Mouse (Mus musculus) forebrain, embryonic 16.5 days (tissue): ENCODE results near the gene Hnrnpdl. TPM values are rescaled to one million over a fixed set of nuclear protein-coding genes. Genes with fewer than 3 reads are reported as not detected.

Experiments used
- ATAC-seq: fragments of 200-750 bp; cut with Nextera tagmentation; 2 replicates; pipeline ENCODE4 v1.8.0; 2017; ENCODE audit warnings: mild to moderate bottlenecking, moderate library complexity
- H3K27ac ChIP-seq: fragments of 300-500 bp; sonication (generic); 2 replicates; pipeline ENCODE4 v1.5.1; 2014; ENCODE audit warnings: low read length, control low read depth
- H3K27me3 ChIP-seq: fragments of 300-500 bp; sonication (generic); replicated peaks from 2 replicates; pipeline ENCODE4 v1.6.1; 2014; ENCODE audit warnings: low read length; ENCODE audit not compliant: control insufficient read depth, insufficient read depth
- H3K36me3 ChIP-seq: fragments of 300-500 bp; sonication (generic); 2 replicates; pipeline ENCODE4 v1.6.1; 2014; ENCODE audit not compliant: control insufficient read depth, insufficient read depth
- H3K4me1 ChIP-seq: fragments of 300-500 bp; sonication (generic); replicated peaks from 2 replicates; pipeline ENCODE4 v1.6.1; 2014; ENCODE audit warnings: low read length; ENCODE audit not compliant: control insufficient read depth, insufficient read depth
- H3K4me2 ChIP-seq: fragments of 300-500 bp; sonication (generic); 2 replicates; pipeline ENCODE4 v1.6.1; 2014; ENCODE audit warnings: mild to moderate bottlenecking, low read length, control low read depth
- H3K4me3 ChIP-seq: fragments of 300-500 bp; sonication (generic); replicated peaks from 2 replicates; pipeline ENCODE4 v1.5.1; 2014; ENCODE audit warnings: mild to moderate bottlenecking, low read length, control low read depth
- H3K9ac ChIP-seq: fragments of 300-500 bp; sonication (generic); replicated peaks from 2 replicates; pipeline ENCODE4 v1.6.1; 2014; ENCODE audit warnings: low read depth, low read length, control low read depth
- H3K9me3 ChIP-seq: fragments of 300-500 bp; sonication (generic); 2 replicates; pipeline ENCODE4 v1.6.1; 2016; ENCODE audit warnings: low read length; ENCODE audit not compliant: control insufficient read depth
- WGBS: fragments of 180-500 bp; shearing (Covaris S2); extraction: QIAGEN DNeasy Blood & Tissue Kit; methylation state at CpG from one replicate; pipeline ENCODE4 v1.1.7; 2014; 5-methylcytosine and 5-hydroxymethylcytosine counted together
- polyA plus RNA-seq: library from polyadenylated mRNA; unstranded; fragments of >200 nt; fragmentation: Nextera tagmentation; extraction: Ambion mirVana; gene quantifications from 2 replicates; pipeline ENCODE4 v1.2.1, GENCODE M21; 2015

Hnrnpdl gene
- polyA plus RNA-seq, 1 experiment from 2014 or later: 250 TPM

- Histone ChIP-seq H3K4me1 (no peaks in the 10 kb centered on the region), H3K4me3 (no peak overlapping the region), H3K9ac (no peak overlapping the region), H3K36me3 (no peaks in the 10 kb centered on the region), H3K4me2 (no peak overlapping the region), H3K27me3 (no peaks in the 10 kb centered on the region), H3K27ac (no peak overlapping the region), H3K9me3 (no peaks in the 10 kb centered on the region)
- WGBS: 61% methylated on average over 5 of the region's 5 CpGs
- ATAC-seq: no peak
These were observed 15.1 kb downstream of the Hnrnpdl start for GRCm38 (mm10) chr5:100024403-100024802.

- Histone ChIP-seq H3K27me3 (no peaks in the 10 kb centered on the region), H3K4me2 (no peak overlapping the region), H3K9me3 (no peaks in the 10 kb centered on the region), H3K36me3 (no peaks in the 10 kb centered on the region), H3K4me3 (no peak overlapping the region), H3K27ac (no peak overlapping the region), H3K9ac (no peak overlapping the region), H3K4me1 (no peaks in the 10 kb centered on the region)
- no peak for ATAC-seq
These were observed 19.4 kb downstream of the Hnrnpdl start for GRCm38 (mm10) chr5:100020089-100020488.

GRCm38 (mm10) chr5:100012599-100012998 lies 26.9 kb downstream of the Hnrnpdl start:
- no peak for ATAC-seq
- Histone ChIP-seq H3K27me3 (no peaks in the 10 kb centered on the region), H3K36me3 (no peaks in the 10 kb centered on the region), H3K9me3 (no peaks in the 10 kb centered on the region), H3K4me1 (no peaks in the 10 kb centered on the region), H3K4me2 (no peak overlapping the region), H3K27ac (no peak overlapping the region), H3K9ac (no peak overlapping the region), H3K4me3 (no peak overlapping the region)
- 95% methylated on average over 9 of the region's 9 CpGs for WGBS

GRCm38 (mm10) chr5:100008485-100008884 lies 31.0 kb downstream of the Hnrnpdl start:
- no peaks in the 10 kb centered on the region for H3K27me3 ChIP-seq
- WGBS: 59% methylated on average over 3 of the region's 3 CpGs
- no peak overlapping the region for H3K27ac ChIP-seq
- no peaks in the 10 kb centered on the region for H3K36me3 ChIP-seq
- no peak overlapping the region for H3K4me3 ChIP-seq
- no peaks in the 10 kb centered on the region for H3K4me1 ChIP-seq
- no peak for ATAC-seq
- H3K9ac ChIP-seq: no peak overlapping the region
- no peak overlapping the region for H3K4me2 ChIP-seq
- H3K9me3 ChIP-seq: no peaks in the 10 kb centered on the region

GRCm38 (mm10) chr5:100007040-100007375 lies 32.5 kb downstream of the Hnrnpdl start:
- no peak overlapping the region for H3K27ac ChIP-seq
- no peak overlapping the region for H3K9ac ChIP-seq
- WGBS: 77% methylated on average over 4 of the region's 4 CpGs
- H3K4me2 ChIP-seq: no peak overlapping the region
- no peaks in the 10 kb centered on the region for H3K36me3 ChIP-seq
- no peaks in the 10 kb centered on the region for H3K4me1 ChIP-seq
- H3K9me3 ChIP-seq: no peaks in the 10 kb centered on the region
- no peak for ATAC-seq
- H3K4me3 ChIP-seq: no peak overlapping the region
- H3K27me3 ChIP-seq: no peaks in the 10 kb centered on the region

- H3K9me3 ChIP-seq: no peaks in the 10 kb centered on the region
- no peak overlapping the region for H3K9ac ChIP-seq
- no peaks in the 10 kb centered on the region for H3K36me3 ChIP-seq
- 92% methylated on average over 4 of the region's 4 CpGs for whole genome bisulfite sequencing
- H3K4me3 ChIP-seq: no peak overlapping the region
- no peaks in the 10 kb centered on the region for H3K4me1 ChIP-seq
- no peak overlapping the region for H3K4me2 ChIP-seq
- no peak overlapping the region for H3K27ac ChIP-seq
- no peaks in the 10 kb centered on the region for H3K27me3 ChIP-seq
- no peak for ATAC-seq
These were observed 33.0 kb downstream of the Hnrnpdl start for GRCm38 (mm10) chr5:100006324-100007039.

GRCm38 (mm10) chr5:100005896-100006295 lies 33.6 kb downstream of the Hnrnpdl start:
- Histone ChIP-seq H3K4me2 (no peak overlapping the region), H3K27me3 (no peaks in the 10 kb centered on the region), H3K9me3 (no peaks in the 10 kb centered on the region), H3K4me1 (no peaks in the 10 kb centered on the region), H3K4me3 (no peak overlapping the region), H3K9ac (no peak overlapping the region), H3K27ac (no peak overlapping the region), H3K36me3 (no peaks in the 10 kb centered on the region)
- ATAC-seq: no peak
- 77% methylated on average over 6 of the region's 6 CpGs for WGBS

- H3K9ac ChIP-seq: no peak overlapping the region
- no peaks in the 10 kb centered on the region for H3K4me1 ChIP-seq
- no peaks in the 10 kb centered on the region for H3K9me3 ChIP-seq
- no peaks in the 10 kb centered on the region for H3K27me3 ChIP-seq
- no peak for ATAC-seq
- 72% methylated on average over 3 of the region's 3 CpGs for WGBS
- no peak overlapping the region for H3K4me2 ChIP-seq
- no peak overlapping the region for H3K27ac ChIP-seq
- no peak overlapping the region for H3K4me3 ChIP-seq
- H3K36me3 ChIP-seq: no peaks in the 10 kb centered on the region
These were observed 34.0 kb downstream of the Hnrnpdl start for GRCm38 (mm10) chr5:100005431-100005830.

GRCm38 (mm10) chr5:100003895-100004294 lies 35.6 kb downstream of the Hnrnpdl start:
- Histone ChIP-seq H3K4me1 (no peaks in the 10 kb centered on the region), H3K9me3 (no peaks in the 10 kb centered on the region), H3K4me3 (no peak overlapping the region), H3K9ac (no peak overlapping the region), H3K27me3 (no peaks in the 10 kb centered on the region), H3K4me2 (no peak overlapping the region), H3K27ac (no peak overlapping the region), H3K36me3 (no peaks in the 10 kb centered on the region)
- ATAC-seq: no peak
- WGBS: 83% methylated on average over 4 of the region's 4 CpGs

- Histone ChIP-seq H3K27ac (no peak overlapping the region), H3K36me3 (no peaks in the 10 kb centered on the region), H3K9me3 (no peaks in the 10 kb centered on the region), H3K4me3 (no peak overlapping the region), H3K9ac (no peak overlapping the region), H3K4me2 (no peak overlapping the region), H3K27me3 (no peaks in the 10 kb centered on the region), H3K4me1 (no peaks in the 10 kb centered on the region)
- no peak for ATAC-seq
- 46% methylated on average over 6 of the region's 8 CpGs for WGBS
These were observed 39.0 kb downstream of the Hnrnpdl start for GRCm38 (mm10) chr5:100000500-100000899.
